Mouse (Mus musculus): Measurements from ENCODE around the gene Sfmbt2. TPM values are rescaled to one million over a fixed set of nuclear protein-coding genes. Genes with fewer than 3 reads are reported as not detected.
A peak's percentile ranks its signal among the peaks of the same experiment; 100 is the strongest.

Gene Sfmbt2
- polyA plus RNA-seq, 1 experiment from 2014 or later: 2.6 TPM

- peak overlapping the region; percentile 52; the same call in 1 of the 2 replicates for H3K9ac ChIP-seq
- H3K4me1 ChIP-seq: peaks cover 11% of the 10 kb centered on the region; the same call in 1 of the 2 replicates
- peak overlapping the region; percentile 93 for H3K4me2 ChIP-seq (replicated peaks)
- under 1% methylated on average over 35 of the region's 35 CpGs for WGBS
- H3K36me3 ChIP-seq: no peaks in the 10 kb centered on the region
- peak overlapping the region; percentile 58 for H3K4me3 ChIP-seq
- no peak for ATAC-seq (ENCODE audit: insufficient number of reproducible peaks, insufficient read depth, low FRiP score, low TSS enrichment)
- peaks cover 66% of the 10 kb centered on the region for H3K27me3 ChIP-seq
- H3K9me3 ChIP-seq: no peaks in the 10 kb centered on the region
- H3K27ac ChIP-seq: no peak overlapping the region
Measured at GRCm38 (mm10) chr2:10372776-10373507, 2.6 kb downstream of the Sfmbt2 start.

GRCm38 (mm10) chr2:10373508-10374206, 3.3 kb downstream of the Sfmbt2 start:
- peaks cover 11% of the 10 kb centered on the region; the same call in 1 of the 2 replicates for H3K4me1 ChIP-seq
- no peak for ATAC-seq (ENCODE audit: insufficient number of reproducible peaks, insufficient read depth, low FRiP score, low TSS enrichment)
- peaks cover 59% of the 10 kb centered on the region for H3K27me3 ChIP-seq
- under 1% methylated on average over 30 of the region's 30 CpGs for WGBS
- no peak overlapping the region for H3K27ac ChIP-seq
- no peak overlapping the region for H3K9ac ChIP-seq
- peak overlapping the region; percentile 58 for H3K4me3 ChIP-seq
- no peaks in the 10 kb centered on the region for H3K36me3 ChIP-seq
- H3K9me3 ChIP-seq: no peaks in the 10 kb centered on the region
- peak overlapping the region; percentile 93 for H3K4me2 ChIP-seq (replicated peaks)

- peak; percentile 70 for ATAC-seq (ENCODE audit: insufficient number of reproducible peaks, insufficient read depth, low FRiP score, low TSS enrichment)
- Histone ChIP-seq H3K4me3 (peak overlapping the region; percentile 58), H3K4me1 (peaks cover 11% of the 10 kb centered on the region; the same call in 1 of the 2 replicates), H3K27me3 (peaks cover 55% of the 10 kb centered on the region), H3K27ac (no peak overlapping the region), H3K4me2 (replicated peaks) (peak overlapping the region; percentile 93), H3K36me3 (no peaks in the 10 kb centered on the region), H3K9me3 (no peaks in the 10 kb centered on the region), H3K9ac (peak overlapping the region; percentile 40)
- under 1% methylated on average over 34 of the region's 34 CpGs for WGBS
Measured at GRCm38 (mm10) chr2:10374207-10375023, 4.1 kb downstream of the Sfmbt2 start.

GRCm38 (mm10) chr2:10375024-10375372, 4.7 kb downstream of the Sfmbt2 start:
- H3K9me3 ChIP-seq: no peaks in the 10 kb centered on the region
- WGBS: under 1% methylated on average over 22 of the region's 22 CpGs
- no peak for ATAC-seq (ENCODE audit: insufficient number of reproducible peaks, insufficient read depth, low FRiP score, low TSS enrichment)
- H3K9ac ChIP-seq: peak overlapping the region; percentile 40
- peak overlapping the region; percentile 58 for H3K4me3 ChIP-seq
- H3K4me2 ChIP-seq (replicated peaks): peak overlapping the region; percentile 93
- H3K27ac ChIP-seq: no peak overlapping the region
- peaks cover 11% of the 10 kb centered on the region; the same call in 1 of the 2 replicates for H3K4me1 ChIP-seq
- peaks cover 49% of the 10 kb centered on the region for H3K27me3 ChIP-seq
- H3K36me3 ChIP-seq: no peaks in the 10 kb centered on the region

GRCm38 (mm10) chr2:10389988-10390387, 19.7 kb downstream of the Sfmbt2 start:
- Histone ChIP-seq H3K4me2 (replicated peaks) (no peak overlapping the region), H3K27me3 (no peaks in the 10 kb centered on the region)
- WGBS: 89% methylated on average over 4 of the region's 4 CpGs

GRCm38 (mm10) chr2:10390791-10391190, 20.5 kb downstream of the Sfmbt2 start:
- Histone ChIP-seq H3K4me3 (no peak overlapping the region), H3K9me3 (no peaks in the 10 kb centered on the region), H3K9ac (no peak overlapping the region), H3K27me3 (no peaks in the 10 kb centered on the region), H3K4me2 (replicated peaks) (no peak overlapping the region), H3K27ac (no peak overlapping the region), H3K4me1 (no peaks in the 10 kb centered on the region), H3K36me3 (no peaks in the 10 kb centered on the region)
- 23% methylated on average over 7 of the region's 7 CpGs for WGBS
- ATAC-seq (ENCODE audit: insufficient number of reproducible peaks, insufficient read depth, low FRiP score, low TSS enrichment): no peak

More at GRCm38 (mm10) chr2:10389988-10390387, 19.7 kb downstream of the Sfmbt2 start:
- Histone ChIP-seq H3K36me3 (no peaks in the 10 kb centered on the region), H3K4me3 (no peak overlapping the region), H3K9ac (no peak overlapping the region), H3K27ac (no peak overlapping the region), H3K4me1 (no peaks in the 10 kb centered on the region), H3K9me3 (no peaks in the 10 kb centered on the region)
- ATAC-seq (ENCODE audit: insufficient number of reproducible peaks, insufficient read depth, low FRiP score, low TSS enrichment): no peak

- Histone ChIP-seq H3K27ac (no peak overlapping the region), H3K9me3 (no peaks in the 10 kb centered on the region), H3K4me2 (replicated peaks) (no peak overlapping the region), H3K36me3 (no peaks in the 10 kb centered on the region), H3K27me3 (no peaks in the 10 kb centered on the region), H3K4me3 (no peak overlapping the region), H3K9ac (no peak overlapping the region), H3K4me1 (no peaks in the 10 kb centered on the region)
- no peak for ATAC-seq (ENCODE audit: insufficient number of reproducible peaks, insufficient read depth, low FRiP score, low TSS enrichment)
- 92% methylated on average over 11 of the region's 11 CpGs for WGBS
Measured at GRCm38 (mm10) chr2:10395143-10395542, 24.8 kb downstream of the Sfmbt2 start.

GRCm38 (mm10) chr2:10397790-10398189, 27.5 kb downstream of the Sfmbt2 start:
- 77% methylated on average over 9 of the region's 9 CpGs for WGBS
- H3K4me2 ChIP-seq (replicated peaks): no peak overlapping the region
- H3K36me3 ChIP-seq: no peaks in the 10 kb centered on the region
- H3K4me3 ChIP-seq: no peak overlapping the region
- no peak for ATAC-seq (ENCODE audit: insufficient number of reproducible peaks, insufficient read depth, low FRiP score, low TSS enrichment)
- H3K27me3 ChIP-seq: no peaks in the 10 kb centered on the region
- no peak overlapping the region for H3K9ac ChIP-seq
- H3K9me3 ChIP-seq: no peaks in the 10 kb centered on the region
- H3K4me1 ChIP-seq: no peaks in the 10 kb centered on the region
- no peak overlapping the region for H3K27ac ChIP-seq

GRCm38 (mm10) chr2:10406151-10406550, 35.8 kb downstream of the Sfmbt2 start:
- no peaks in the 10 kb centered on the region for H3K27me3 ChIP-seq
- H3K9ac ChIP-seq: no peak overlapping the region
- ATAC-seq (ENCODE audit: insufficient number of reproducible peaks, insufficient read depth, low FRiP score, low TSS enrichment): no peak
- no peaks in the 10 kb centered on the region for H3K4me1 ChIP-seq
- no peaks in the 10 kb centered on the region for H3K36me3 ChIP-seq
- H3K4me2 ChIP-seq (replicated peaks): no peak overlapping the region
- H3K27ac ChIP-seq: no peak overlapping the region
- no peaks in the 10 kb centered on the region for H3K9me3 ChIP-seq
- WGBS: 81% methylated on average over 2 of the region's 2 CpGs
- no peak overlapping the region for H3K4me3 ChIP-seq

GRCm38 (mm10) chr2:10409422-10409821, 39.1 kb downstream of the Sfmbt2 start:
- WGBS: 89% methylated on average over 13 of the region's 13 CpGs
- H3K4me1 ChIP-seq: no peaks in the 10 kb centered on the region
- no peak overlapping the region for H3K9ac ChIP-seq
- no peak overlapping the region for H3K4me2 ChIP-seq (replicated peaks)
- H3K4me3 ChIP-seq: no peak overlapping the region
- ATAC-seq (ENCODE audit: insufficient number of reproducible peaks, insufficient read depth, low FRiP score, low TSS enrichment): no peak
- no peaks in the 10 kb centered on the region for H3K9me3 ChIP-seq
- H3K27ac ChIP-seq: no peak overlapping the region
- H3K36me3 ChIP-seq: no peaks in the 10 kb centered on the region
- no peaks in the 10 kb centered on the region for H3K27me3 ChIP-seq

GRCm38 (mm10) chr2:10410069-10410468, 39.8 kb downstream of the Sfmbt2 start:
- Histone ChIP-seq H3K27ac (no peak overlapping the region), H3K9ac (no peak overlapping the region), H3K4me3 (no peak overlapping the region), H3K4me2 (replicated peaks) (no peak overlapping the region), H3K27me3 (no peaks in the 10 kb centered on the region), H3K4me1 (no peaks in the 10 kb centered on the region), H3K36me3 (no peaks in the 10 kb centered on the region), H3K9me3 (no peaks in the 10 kb centered on the region)
- WGBS: 92% methylated on average over 5 of the region's 5 CpGs
- no peak for ATAC-seq (ENCODE audit: insufficient number of reproducible peaks, insufficient read depth, low FRiP score, low TSS enrichment)

Measured in embryonic facial prominence, embryonic 12.5 days (tissue).